Mouse (Mus musculus) adrenal gland, postnatal 10 days (tissue): ENCODE results near the gene Mcrip2. TPM values are rescaled to one million over a fixed set of nuclear protein-coding genes. Genes with fewer than 3 reads are reported as not detected.

Source experiments
- DNase-seq: peaks from one replicate; pipeline ENCODE4 v3.0.0; 2021; ENCODE audit warnings: mixed read lengths
- total RNA-seq, 2 experiments: library from RNA; stranded (reverse); gene quantifications; 2 replicates each; pipeline ENCODE4 v1.2.3; 2021

The Mcrip2 gene
- total RNA-seq, 2 experiments from 2014 or later = 319 to 366 TPM

DNA sequence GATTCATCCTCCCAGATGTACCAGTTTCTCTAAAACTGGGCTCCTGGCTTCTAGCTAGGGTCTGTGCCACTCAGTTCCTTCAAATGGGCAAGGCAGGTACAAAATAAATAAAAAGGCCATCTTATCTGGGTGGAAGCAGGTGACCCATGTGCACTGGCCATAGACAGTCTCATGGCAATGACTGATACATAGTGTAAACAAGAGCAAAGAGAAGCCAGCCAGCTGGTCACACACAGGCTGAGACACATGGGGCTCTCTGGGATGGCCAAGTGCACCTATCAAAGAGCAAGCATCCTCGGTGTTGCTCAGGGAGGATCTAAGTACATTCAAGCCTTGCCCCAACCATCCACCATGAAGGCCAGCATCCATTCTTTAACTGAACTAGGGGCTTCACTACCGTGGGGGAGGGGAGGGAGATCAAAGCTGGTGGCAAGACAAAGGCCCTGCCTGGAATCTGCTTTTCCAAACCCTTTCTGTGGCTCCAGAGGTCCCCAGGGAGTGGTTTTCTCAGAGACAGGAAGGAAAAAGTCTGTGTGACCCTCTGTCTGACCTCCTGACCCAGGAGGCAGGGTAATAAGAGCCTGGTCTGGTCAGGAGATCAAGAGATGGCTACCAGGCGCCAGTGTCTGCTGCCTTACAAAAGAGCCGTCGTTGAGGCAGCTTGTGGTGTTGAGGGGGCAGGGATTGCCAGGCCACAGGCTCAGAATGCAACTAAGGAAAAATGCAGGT is 12.5 kb upstream of the Mcrip2 start:
- DNase-seq = no peak

DNA sequence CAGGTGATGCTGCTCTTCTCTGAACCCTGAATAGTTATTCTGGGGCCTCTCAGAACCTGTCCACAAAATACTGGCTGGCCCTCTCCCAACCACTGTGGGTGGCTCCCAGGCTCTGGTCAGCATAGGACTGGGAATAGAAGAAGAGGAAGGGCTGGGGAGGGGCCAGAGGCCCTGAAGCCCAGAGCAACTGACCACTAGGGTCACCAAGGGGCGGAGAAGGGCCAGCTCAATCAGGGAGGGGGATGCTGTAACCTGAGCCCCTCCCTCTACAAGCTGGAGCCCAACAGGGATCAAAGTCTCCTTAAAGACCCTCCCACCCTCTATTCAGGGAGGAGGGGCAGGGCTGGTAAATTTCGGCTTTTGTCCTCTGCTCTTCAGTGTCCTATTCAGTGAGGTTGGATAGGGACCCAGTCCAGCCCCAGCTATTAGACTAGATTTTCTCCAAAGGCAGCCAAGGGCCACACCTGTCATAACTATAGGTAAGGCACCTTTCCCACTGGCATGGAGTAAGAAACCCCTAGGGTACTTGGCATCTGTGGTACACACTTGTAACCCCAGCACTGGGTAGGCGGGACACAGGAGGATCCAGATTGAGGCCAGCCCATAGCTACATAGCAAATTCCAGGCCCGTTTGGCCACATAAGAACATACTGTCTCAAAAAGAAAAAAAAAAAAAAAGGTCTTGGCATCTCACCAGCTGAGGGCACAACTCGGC is 11.8 kb upstream of the Mcrip2 start, which contains the start of gene Wfikkn1:
Gene Wfikkn1 (minus strand): TSS at position 663 of the 715 bp plus-strand sequence.
- no peak for DNase-seq

DNA sequence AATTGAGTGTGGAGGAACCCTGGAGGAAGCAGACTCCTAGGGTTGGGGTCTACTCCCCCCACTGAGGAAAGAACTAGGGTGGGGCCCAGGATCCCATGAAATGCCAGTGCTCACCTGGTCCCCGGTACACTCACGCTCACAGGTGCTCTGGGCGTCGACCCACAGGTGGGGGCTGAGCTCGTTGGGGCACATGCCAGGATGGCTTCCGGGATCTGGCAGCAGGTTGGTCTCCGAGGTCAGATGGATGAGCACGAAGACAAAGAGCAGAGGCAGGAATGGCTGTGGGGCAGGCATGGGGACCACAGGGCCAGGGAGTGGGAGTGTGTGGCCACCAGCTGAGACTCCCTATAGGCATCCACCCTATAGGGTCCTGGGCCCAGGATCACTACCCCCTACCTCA is 11.2 kb upstream of the Mcrip2 start:
- DNase-seq = no peak

DNA sequence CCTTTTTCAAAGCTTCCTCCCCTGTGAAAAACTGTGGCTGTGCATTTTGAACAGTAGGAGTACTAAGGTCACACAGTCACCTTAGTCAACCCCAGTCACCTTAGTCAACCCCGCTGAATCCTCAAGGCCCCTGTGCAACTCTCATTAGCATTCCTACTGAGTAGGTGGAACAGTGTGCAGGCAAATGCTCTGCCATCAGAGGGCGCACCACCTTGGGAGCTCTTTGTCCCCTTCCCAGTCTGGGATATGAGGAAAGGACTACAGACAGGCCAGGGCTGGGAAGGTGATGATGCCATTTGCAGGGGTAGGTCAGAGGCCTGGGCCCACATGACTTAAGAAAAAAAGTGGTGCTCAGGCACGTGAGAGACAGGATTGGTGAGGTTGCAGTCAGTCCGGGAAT is 10.7 kb upstream of the Mcrip2 start:
- DNase-seq = peak; percentile 69

DNA sequence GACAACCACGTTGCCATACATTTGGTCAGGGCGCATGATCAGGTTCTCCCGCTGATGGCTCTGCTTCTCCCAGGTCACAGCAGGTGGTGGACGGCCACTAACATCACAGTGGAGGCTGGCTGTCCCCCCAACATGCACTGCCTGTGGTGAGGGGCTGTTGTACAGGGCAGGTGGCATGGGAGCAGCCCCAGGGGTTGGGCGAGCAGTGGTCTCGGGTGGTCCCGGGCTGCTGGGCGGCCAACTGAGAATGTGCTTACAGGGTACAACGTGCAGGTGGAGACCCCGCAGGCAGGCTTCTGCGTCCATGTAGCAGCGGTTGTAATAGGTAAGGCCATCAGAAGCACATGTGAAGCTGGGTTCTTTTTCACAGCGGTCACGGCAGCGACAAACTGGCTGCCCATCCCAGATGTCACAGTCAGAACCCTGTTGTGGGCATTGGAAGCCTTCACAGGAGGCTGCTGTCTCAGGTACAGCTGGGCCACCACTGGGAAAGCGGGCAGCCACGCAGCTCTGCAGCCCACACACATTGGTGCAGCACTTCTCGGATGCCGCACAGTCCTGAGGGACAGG is 10.1 kb upstream of the Mcrip2 start:
- DNase-seq = no peak

DNA sequence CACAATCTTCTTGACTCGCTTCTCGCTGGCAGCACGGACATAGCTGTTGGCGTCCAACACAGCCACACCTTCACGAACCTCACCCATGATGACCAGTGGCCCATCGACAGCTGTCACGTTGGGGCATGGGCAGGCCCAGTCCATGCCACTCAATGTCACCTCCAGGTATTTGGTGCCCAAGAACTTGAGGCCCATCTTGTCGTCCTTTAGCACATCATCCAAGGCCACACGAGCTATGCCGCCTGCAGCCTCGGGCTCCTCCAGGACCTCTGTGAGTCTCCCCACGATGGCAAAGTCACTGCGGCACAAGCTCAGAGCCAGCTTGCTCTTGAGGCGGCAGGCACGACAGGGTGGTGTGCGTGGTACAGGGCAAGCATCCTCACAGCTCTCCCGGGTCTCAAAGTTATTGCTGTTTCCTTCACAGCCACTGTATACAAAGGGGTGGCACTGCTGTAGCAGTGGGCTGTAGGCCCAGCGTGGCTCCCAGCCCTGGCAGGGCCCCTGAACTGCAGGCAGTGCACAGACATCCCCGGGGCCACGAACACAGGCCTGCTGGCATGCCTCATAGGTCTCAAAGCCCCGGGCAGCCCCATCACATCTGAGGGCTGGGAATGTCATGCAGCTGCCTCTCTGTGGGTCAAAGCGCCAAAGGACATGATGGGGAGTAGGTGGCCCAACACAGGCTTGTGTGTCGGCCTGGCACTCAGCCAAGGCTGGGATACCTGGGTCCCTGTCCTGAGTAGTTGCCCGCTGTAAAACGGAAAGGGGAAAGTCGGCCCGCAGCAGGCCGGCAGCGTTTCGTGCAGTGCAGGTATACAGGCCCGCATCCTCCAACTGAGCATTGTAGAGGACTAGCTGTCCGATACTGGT is 9.4 kb upstream of the Mcrip2 start:
- no peak for DNase-seq

DNA sequence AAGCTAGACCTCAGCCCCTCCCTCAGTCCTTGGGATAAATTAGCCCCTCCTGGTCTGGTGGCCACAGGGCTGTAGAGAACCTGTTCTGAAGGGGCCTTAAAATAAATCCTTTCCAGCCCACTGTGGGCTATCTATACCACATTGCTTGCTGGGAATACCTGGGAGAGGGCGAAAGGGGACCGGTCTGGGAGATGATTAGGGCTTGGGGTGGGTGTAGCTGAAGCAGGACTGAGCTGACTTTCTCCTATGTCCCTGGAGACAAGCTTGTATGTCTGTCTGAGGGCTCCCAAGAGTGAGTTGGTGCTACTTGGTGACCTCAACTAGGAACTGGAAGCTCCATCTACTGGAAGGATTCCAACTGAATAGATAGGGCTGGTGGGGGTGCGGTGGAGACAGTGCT is 8.5 kb upstream of the Mcrip2 start:
- no peak for DNase-seq

DNA sequence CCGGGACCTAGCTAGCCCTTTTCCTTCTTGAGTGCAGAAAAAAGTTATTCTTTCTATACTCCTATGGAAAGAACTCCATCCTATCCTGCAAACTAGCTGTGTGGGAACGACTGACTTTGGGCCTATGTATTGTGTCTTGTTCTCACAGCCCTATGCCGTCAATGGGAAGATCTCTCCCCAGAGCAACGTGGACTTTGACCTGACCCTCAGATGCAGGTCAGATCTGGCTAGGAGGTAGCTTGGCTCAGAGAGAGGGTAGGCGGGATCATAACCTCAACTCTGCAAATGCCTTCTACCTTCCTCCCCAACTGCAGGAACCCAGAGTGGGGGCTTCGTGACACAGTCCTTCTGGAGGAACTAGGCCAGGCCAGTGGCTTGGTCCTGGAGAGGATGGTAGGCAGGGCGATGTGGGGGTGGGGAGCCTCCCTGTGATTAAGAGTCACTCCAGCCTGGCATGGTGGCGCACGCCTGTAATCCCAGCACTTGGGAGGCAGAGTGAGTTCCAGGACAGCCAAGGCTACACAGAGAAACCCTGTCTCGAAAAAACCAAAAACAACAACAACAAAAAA is 7.9 kb upstream of the Mcrip2 start:
- peak; percentile 24 for DNase-seq

DNA sequence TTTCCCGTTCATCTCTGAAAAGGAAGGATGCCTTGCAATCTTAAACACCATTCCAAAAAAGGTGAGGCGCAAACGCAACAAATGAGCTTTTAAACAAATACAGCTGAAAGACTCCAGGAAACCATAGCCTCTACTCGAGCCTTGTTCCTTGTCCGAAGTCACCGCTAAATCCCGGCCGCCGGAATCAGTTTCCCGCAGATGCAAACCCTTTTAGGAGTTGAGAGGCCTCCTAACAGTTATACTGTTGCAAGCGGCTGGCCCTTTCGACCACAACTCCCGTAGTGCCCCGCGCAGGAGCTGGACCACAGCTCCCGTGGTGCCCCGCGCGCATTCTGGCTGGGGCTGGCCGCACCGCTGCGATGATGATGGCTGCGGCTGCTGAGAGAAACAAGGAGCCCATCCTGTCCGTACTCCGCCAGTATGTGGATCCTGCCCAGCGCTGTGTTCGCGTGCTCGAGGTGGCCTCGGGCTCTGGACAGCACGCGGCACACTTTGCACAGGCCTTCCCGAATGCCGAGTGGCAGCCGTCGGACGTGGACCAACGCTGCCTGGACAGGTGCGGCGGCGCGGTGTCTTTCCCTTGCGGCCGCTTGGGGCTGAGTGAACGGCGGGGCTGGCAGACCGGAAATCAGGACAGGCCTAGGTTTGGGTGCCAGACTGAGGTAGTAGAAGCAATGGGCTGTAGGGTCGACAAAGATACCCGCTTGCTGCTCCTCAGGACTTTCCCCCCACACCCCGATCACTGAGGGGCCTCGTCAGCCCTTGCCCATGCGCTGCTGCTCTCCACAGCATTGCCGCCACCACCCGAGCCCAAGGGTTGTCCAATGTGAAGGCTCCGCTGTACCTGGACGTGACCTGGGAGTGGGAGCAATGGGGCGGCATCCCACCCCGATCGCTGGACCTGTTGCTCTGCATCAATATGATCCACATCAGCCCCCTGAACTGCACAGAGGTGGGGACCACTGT is 6.9 kb upstream of the Mcrip2 start:
- peak; percentile 93 for DNase-seq

DNA sequence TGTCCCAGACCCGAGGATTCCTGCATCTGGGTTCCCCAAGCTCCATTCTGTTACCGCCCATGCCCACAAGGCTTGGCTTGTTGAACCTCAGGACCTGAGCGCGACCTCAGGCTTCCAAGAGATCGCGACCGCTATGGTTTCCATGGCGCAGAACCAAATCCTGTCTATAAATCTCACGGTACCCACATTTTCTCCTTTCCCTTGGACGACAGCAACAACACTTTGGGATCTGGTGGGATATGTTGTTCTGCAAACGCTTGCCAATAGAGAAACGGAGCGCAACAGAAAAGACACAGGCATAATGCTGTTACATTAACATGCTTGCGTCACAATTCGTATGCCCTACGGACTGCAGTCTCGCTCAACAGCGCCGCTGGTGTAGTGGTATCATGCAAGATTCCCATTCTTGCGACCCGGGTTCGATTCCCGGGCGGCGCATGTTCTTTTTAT is 6.2 kb upstream of the Mcrip2 start, which contains the start of gene Mettl26:
Gene Mettl26 (plus strand): TSS at position 354 of the 450 bp plus-strand sequence.
- peak; percentile 96 for DNase-seq

DNA sequence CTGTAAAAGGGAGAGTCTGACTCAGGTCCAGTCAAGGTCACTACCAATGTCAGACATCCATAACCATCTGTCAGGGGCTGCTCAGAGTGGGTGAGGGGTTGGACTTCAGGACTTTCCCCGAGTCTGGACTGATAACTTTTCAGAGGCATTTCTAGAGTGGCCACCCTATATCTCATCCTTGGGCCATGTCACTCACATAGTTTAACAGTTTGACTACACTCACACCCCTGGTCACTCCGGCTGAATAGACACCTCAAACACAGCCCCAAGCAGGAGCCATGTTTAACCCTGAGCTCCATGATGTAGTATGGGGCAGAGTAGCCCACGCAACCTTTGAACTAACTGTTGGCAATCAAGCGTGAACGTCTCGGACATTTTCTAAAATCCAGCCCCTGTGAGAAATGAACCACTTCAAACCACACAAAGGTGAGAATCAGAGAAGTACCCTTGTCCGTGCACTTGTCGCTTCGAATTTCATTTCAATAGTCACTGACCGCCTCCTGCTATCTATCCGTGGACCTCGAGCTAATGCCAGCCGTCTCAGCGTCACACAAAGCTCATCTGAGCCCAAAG is 5.7 kb upstream of the Mcrip2 start:
- peak; percentile 44 for DNase-seq

DNA sequence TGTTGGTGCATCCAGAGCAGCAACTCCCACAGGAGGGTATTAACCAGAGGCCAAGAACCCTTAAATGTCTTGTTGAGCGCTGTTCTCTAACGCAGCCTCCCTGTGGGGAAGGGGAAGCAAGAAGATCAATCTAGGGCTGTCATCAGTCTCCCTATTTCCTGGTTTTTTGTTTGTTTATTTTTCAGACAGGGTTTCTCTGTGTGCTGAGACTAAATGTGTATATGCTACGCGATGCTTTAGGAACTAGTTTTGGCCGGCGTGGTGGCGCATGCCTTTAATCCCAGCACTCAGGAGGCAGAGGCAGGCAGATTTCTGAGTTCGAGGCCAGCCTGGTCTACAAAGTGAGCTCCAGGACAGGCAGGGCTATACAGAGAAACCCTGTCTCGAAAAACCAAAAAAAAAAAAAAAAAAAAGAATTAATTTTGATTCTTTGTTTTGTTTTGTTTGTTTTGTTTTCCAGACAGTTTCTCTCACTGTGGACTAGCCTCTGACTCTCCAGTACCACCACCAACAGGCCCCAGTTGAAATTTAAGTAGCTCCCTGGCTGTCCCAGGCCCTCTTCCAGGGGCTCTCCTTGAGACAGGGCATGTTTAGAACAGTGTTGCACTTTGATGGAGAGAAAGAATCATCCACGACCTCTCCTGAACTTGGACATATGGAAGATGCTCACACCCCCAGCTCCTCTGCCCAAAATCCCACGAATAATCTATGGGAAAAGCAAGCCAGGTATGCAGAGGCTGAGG is 5.0 kb upstream of the Mcrip2 start:
- no peak for DNase-seq

DNA sequence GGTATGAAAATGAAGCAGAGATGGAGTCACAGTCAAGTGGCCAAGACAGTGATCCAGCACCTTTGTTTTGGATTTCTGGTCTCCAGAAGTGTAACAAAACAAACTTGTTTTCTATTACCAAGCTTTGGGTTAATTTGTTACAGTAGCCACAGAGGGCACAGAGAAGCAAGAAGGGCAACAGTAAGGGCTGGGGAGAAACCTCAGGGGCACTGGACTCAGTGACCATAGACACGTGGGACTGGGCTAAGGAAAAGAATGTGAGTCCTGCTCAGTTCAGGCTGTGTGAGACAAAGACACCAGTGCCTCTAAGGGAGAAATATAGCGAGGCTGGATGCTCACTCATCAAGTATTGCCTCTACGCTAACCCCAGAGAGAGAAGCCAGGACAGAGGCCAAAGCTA is 4.1 kb upstream of the Mcrip2 start:
- DNase-seq = no peak

DNA sequence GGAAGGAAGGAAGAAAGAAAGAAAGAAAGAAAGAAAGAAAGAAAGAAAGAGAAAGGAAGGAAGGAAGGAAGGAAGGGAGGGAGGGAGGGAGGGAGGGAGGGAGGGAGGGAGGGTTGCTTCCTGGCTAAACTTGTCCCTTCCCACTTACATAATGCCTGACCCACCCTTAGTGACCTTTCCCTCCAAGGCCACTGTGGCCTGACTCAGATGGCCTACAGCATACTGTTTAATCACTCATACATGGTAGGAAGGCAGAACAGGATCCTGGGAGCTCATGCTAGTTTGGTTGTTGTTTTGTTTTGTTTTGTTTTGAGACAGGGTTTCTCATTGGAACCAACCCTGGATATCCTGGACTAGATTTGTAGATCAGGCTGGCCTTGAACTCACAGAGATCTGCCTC is 3.0 kb upstream of the Mcrip2 start:
- peak; percentile 69 for DNase-seq

DNA sequence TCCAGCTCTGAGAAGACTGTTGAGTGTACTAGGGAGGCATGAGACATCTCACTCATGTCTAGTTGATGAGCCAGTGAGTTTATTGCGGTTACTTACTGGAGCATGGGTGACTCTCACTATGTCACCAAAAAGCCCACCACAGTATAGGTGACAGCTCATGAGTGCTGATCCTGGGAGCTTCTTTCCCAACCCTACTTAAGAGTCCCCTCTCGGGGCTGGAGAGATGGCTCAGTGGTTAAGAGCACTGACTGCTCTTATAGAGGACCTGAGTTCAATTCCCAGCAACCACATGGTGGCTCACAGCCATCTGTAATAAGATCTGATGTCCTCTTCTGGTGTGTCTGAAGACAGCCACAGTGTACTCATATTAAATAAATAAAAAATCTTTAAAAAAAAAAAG is 1.4 kb upstream of the Mcrip2 start:
- no peak for DNase-seq

DNA sequence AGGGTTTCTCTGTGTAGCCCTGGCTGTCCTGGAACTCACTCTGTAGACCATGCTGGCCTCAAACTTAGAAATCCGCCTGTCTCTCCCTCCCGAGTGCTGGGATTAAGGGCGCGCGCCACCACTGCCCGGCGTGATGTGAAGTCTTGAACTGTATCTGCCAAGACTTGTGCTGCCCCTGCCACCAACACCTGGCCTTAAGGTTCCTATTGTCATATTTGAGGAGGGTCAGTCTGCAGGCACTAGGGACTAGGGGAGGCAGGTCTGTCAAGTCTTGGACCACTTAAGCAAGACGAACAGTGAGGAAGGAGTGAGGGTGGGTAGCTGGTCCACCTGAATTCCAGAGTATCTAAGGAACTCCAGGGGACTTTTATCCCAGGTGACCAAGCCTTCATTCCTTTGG is 934 bp upstream of the Mcrip2 start:
- no peak for DNase-seq

DNA sequence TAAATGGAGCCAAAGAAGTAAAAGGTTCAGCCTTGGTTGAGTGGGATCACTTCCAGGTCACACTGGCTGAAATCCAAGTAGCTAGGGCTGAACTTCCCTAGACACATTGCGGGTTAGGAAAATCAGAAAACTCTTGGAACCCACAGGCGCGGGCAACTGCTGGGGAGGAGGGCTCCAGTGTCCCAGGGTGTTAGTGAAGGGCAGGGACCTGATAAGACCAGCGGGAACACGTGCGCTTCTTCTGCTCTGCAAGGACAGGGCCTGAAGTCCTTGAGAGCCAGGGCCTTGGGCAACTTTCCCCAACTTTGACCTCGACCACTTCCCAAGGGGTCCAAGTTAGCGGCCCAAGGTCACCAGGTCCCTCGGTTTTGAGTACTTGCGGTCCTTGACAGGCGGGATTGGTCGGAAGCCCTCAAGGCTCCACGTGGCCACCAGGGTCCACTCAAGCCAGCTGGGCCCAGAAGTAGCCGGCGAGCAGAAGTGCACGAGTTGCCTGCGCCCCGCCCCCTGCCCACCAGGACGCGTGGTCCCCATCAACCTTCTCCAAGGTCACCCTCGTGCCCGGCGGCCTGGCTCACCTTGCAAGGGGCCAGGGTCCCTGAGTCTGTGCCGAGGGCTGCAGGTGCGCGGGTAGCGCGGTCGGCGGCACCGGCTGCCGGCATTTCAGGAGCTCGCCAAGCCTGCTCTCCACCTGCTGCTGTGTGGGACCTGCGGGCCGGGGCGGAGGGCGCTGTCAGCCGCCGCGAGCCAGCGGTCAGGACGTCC is 546 bp downstream of the Mcrip2 start:
- DNase-seq = peak; percentile 88

DNA sequence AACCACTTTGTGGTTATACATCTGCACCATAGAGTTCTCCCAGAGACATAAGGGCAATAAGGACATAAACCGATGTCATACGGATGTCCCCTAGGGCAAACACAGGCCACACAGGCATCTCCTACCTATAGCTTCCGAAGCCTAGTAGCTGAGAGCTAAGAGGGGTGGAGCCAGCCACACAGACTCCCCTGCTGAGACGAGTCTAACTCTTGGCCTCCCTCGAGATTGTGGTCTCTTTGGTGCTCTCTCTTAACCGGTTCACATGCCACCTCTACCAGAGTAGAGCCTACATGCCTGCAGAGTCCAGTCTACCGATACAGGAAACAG is 1.1 kb downstream of the Mcrip2 start:
- no peak for DNase-seq

DNA sequence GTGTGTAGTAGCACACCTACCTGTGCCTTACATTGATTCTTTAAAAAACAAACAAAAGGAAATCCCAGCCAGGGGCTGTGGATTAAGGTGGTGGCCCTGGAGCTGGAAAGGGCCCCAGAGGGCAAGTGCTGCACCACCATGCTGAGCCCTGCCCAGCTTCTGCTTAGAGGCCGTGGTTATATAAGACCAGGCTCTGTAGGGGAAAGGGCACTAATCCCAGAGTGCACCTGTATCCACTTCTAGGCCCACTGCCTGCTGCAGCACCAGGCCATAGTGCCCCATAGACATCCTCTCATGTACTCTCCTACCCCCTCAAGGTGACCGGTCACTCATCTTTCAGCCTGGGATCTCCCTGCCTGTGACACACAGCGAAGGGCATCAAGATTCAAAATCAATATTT is 2.4 kb downstream of the Mcrip2 start:
- peak; percentile 56 for DNase-seq
